Mouse (Mus musculus) spleen, adult 2 months (tissue): Measurements from ENCODE around the gene Hdac5. TPM values are rescaled to one million over a fixed set of nuclear protein-coding genes. Genes with fewer than 3 reads are reported as not detected.
"Not testable (repeated sequence)": the region's sequence is repeated elsewhere in the genome, so short reads cannot be mapped to it uniquely, and the experiment has no call there.

Source experiments
- DNase-seq, 2 experiments: peaks; one replicate each; pipeline versions ENCODE4 v3.0.0 to v3.0.0-alpha.2; 2012 to 2021; ENCODE audit warnings: low spot score in 2 of 2, low read depth in 1 of 2
- H3K27ac ChIP-seq: fragments of 200-500 bp; 2 replicates; pipeline ENCODE4 v1.5.1; 2012; ENCODE audit warnings: low read length, inconsistent platforms; ENCODE audit not compliant: insufficient read depth
- H3K27me3 ChIP-seq: fragments of 200-500 bp; 2 replicates; pipeline ENCODE4 v1.6.1; 2012; ENCODE audit warnings: mild to moderate bottlenecking, moderate library complexity, low read length, inconsistent platforms; ENCODE audit not compliant: control insufficient read depth, insufficient read depth
- H3K36me3 ChIP-seq: fragments of 200-500 bp; 2 replicates; pipeline ENCODE4 v1.6.1; 2012; ENCODE audit warnings: mild to moderate bottlenecking, low read length, inconsistent platforms; ENCODE audit not compliant: control insufficient read depth, insufficient read depth
- H3K4me1 ChIP-seq: fragments of 200-500 bp; 2 replicates; pipeline ENCODE4 v1.6.1; 2011; ENCODE audit warnings: inconsistent platforms; ENCODE audit not compliant: control insufficient read depth, insufficient read depth, insufficient read length
- H3K4me3 ChIP-seq: fragments of 200-500 bp; 2 replicates; pipeline ENCODE4 v1.5.1; 2011; ENCODE audit warnings: mild to moderate bottlenecking, inconsistent platforms; ENCODE audit not compliant: insufficient read depth, insufficient read length; ENCODE audit errors: extremely low read depth
- CTCF ChIP-seq: fragments of 200-500 bp; IDR thresholded peaks from 2 replicates; pipeline ENCODE4 v1.5.1; 2011; ENCODE audit warnings: mild to moderate bottlenecking, inconsistent platforms; ENCODE audit not compliant: insufficient read depth, insufficient read length, insufficient replicate concordance; ENCODE audit errors: extremely low read depth
- POLR2A ChIP-seq: fragments of 200-500 bp; IDR thresholded peaks from 2 replicates; pipeline ENCODE4 v1.6.1; 2011; ENCODE audit warnings: low read depth, low read length, inconsistent platforms
- WGBS: fragments of 180-500 bp; shearing (Covaris S2); methylation state at CpG from one replicate; pipeline ENCODE4 v1.1.7; 2018; 5-methylcytosine and 5-hydroxymethylcytosine counted together
- polyA plus RNA-seq: library from polyadenylated mRNA; depleted of rRNA; stranded (reverse); fragments of >200 nt; gene quantifications from 2 replicates; pipeline ENCODE4 v1.2.3, GENCODE M21; 2012

Gene Hdac5
- polyA plus RNA-seq, 1 experiment = 71.9 TPM

GRCm38 (mm10) chr11:102167539-102167938 lies 62.4 kb downstream of the Hdac5 start:
- Histone ChIP-seq H3K36me3 (peaks cover 26% of the 10 kb centered on the region), H3K4me3 (no peak overlapping the region), H3K27ac (no peak overlapping the region), H3K27me3 (no peaks in the 10 kb centered on the region), H3K4me1 (no peaks in the 10 kb centered on the region)
- DNase-seq = no peak
- TF ChIP-seq POLR2A (no peak), CTCF (no peak)
- WGBS = 95% methylated on average over 5 of the region's 5 CpGs

GRCm38 (mm10) chr11:102165971-102166722 lies 63.8 kb downstream of the Hdac5 start:
- TF ChIP-seq POLR2A = no peak
- no peak for TF ChIP-seq CTCF
- Histone ChIP-seq H3K27me3 (no peaks in the 10 kb centered on the region), H3K27ac (no peak overlapping the region), H3K4me3 (no peak overlapping the region), H3K36me3 (peaks cover 29% of the 10 kb centered on the region), H3K4me1 (no peaks in the 10 kb centered on the region)
- WGBS = 84% methylated on average over 6 of the region's 6 CpGs
- DNase-seq = no peak

GRCm38 (mm10) chr11:102159781-102160180 lies 70.2 kb downstream of the Hdac5 start:
- TF ChIP-seq CTCF (no peak), POLR2A (no peak)
- Histone ChIP-seq H3K27ac (no peak overlapping the region), H3K27me3 (no peaks in the 10 kb centered on the region), H3K4me1 (peaks cover 2% of the 10 kb centered on the region; the same call in 1 of the 2 replicates), H3K4me3 (no peak overlapping the region), H3K36me3 (peaks cover 17% of the 10 kb centered on the region)
- no peak for DNase-seq
- WGBS = 73% methylated on average over 5 of the region's 5 CpGs

- not testable (repeated sequence) for H3K27ac ChIP-seq, H3K4me1 ChIP-seq, H3K27me3 ChIP-seq, DNase-seq, H3K4me3 ChIP-seq
- H3K36me3 ChIP-seq = peaks cover 13% of the 10 kb centered on the region
- 80% methylated on average over 2 of the region's 2 CpGs for WGBS
These were observed 71.9 kb downstream of the Hdac5 start for GRCm38 (mm10) chr11:102158024-102158423.

- no peak overlapping the region for H3K27ac ChIP-seq
- DNase-seq = no peak
- H3K4me3 ChIP-seq = no peak overlapping the region
- H3K4me1 ChIP-seq = peaks cover 2% of the 10 kb centered on the region; the same call in 1 of the 2 replicates
- TF ChIP-seq CTCF = no peak
- no peak for TF ChIP-seq POLR2A
- no peaks in the 10 kb centered on the region for H3K27me3 ChIP-seq
- peaks cover 6% of the 10 kb centered on the region for H3K36me3 ChIP-seq
- WGBS = 13% methylated on average over 1 of the region's 1 CpGs
These were observed 73.2 kb downstream of the Hdac5 start for GRCm38 (mm10) chr11:102156786-102157089.

- 1% methylated on average over 37 of the region's 37 CpGs for WGBS
- H3K27me3 ChIP-seq = no peaks in the 10 kb centered on the region
- H3K27ac ChIP-seq = no peak within 1 kb of the TSS
- peaks cover 2% of the 10 kb centered on the region; the same call in 1 of the 2 replicates for H3K4me1 ChIP-seq
- peaks cover 4% of the 10 kb centered on the region for H3K36me3 ChIP-seq
- H3K4me3 ChIP-seq = peak within 1 kb of the TSS; percentile 90
- peak; percentile 80 for DNase-seq
- TF ChIP-seq POLR2A (peak; percentile 16; the same call in 1 of the 2 replicates), CTCF (no peak)
These were observed 73.8 kb downstream of the Hdac5 start, which contains the start of gene Tmem101 for GRCm38 (mm10) chr11:102156039-102156785. Gene Tmem101, minus strand, starts transcription at chr11:102156404.
